Mouse (Mus musculus) heart, adult 9 months (tissue): ENCODE data around the gene Aipl1.
A peak's percentile ranks its signal among the peaks of the same experiment; 100 is the strongest.

Source experiments
- DNase-seq, 2 experiments: peaks; one replicate each; pipeline ENCODE4 v3.0.0; 2022; ENCODE audit warnings: low spot score in 2 of 2

Aipl1 gene

GRCm38 (mm10) chr11:72050168-72050894 is 13.0 kb upstream of the Aipl1 start:
- DNase-seq = no peak

GRCm38 (mm10) chr11:72049171-72049759 is 12.0 kb upstream of the Aipl1 start:
- DNase-seq = no peak

GRCm38 (mm10) chr11:72048730-72049129 is 11.4 kb upstream of the Aipl1 start:
- no peak for DNase-seq

- no peak for DNase-seq
Observed at GRCm38 (mm10) chr11:72044231-72044630, 6.9 kb upstream of the Aipl1 start.

GRCm38 (mm10) chr11:72042631-72043030 is 5.3 kb upstream of the Aipl1 start:
- no peak for DNase-seq

- peak; percentile 78 to 91 for DNase-seq
Observed at GRCm38 (mm10) chr11:72041768-72042607, 4.7 kb upstream of the Aipl1 start, which contains the start of gene Pimreg. TSS of gene Pimreg (plus strand) at chr11:72042032.

GRCm38 (mm10) chr11:72041290-72041767 is 4.0 kb upstream of the Aipl1 start:
- no peak for DNase-seq

GRCm38 (mm10) chr11:72039599-72040386 is 2.5 kb upstream of the Aipl1 start:
- DNase-seq = no peak

- DNase-seq = peak; percentile 23 to 50
Observed at GRCm38 (mm10) chr11:72037996-72038395, 687 bp upstream of the Aipl1 start.

GRCm38 (mm10) chr11:72032589-72032988 is 4.7 kb downstream of the Aipl1 start:
- DNase-seq = no peak

- no peak for DNase-seq
Observed at GRCm38 (mm10) chr11:72032091-72032490, 5.2 kb downstream of the Aipl1 start.

- no peak for DNase-seq
Observed at GRCm38 (mm10) chr11:72031353-72031752, 6.0 kb downstream of the Aipl1 start.

- DNase-seq = no peak
Observed at GRCm38 (mm10) chr11:72029143-72029542, 8.2 kb downstream of the Aipl1 start.

- DNase-seq = no peak
Observed at GRCm38 (mm10) chr11:72027836-72028235, 9.5 kb downstream of the Aipl1 start.

GRCm38 (mm10) chr11:72026516-72026915 is 10.8 kb downstream of the Aipl1 start:
- DNase-seq = no peak

- no peak for DNase-seq
Observed at GRCm38 (mm10) chr11:72025843-72026242, 11.5 kb downstream of the Aipl1 start.

- DNase-seq = peak; percentile 38 to 40
Observed at GRCm38 (mm10) chr11:72024193-72024781, 13.0 kb downstream of the Aipl1 start.

GRCm38 (mm10) chr11:72023581-72023980 is 13.7 kb downstream of the Aipl1 start:
- DNase-seq = no peak

GRCm38 (mm10) chr11:72022827-72023226 is 14.5 kb downstream of the Aipl1 start:
- no peak for DNase-seq

GRCm38 (mm10) chr11:72021015-72021414 is 16.3 kb downstream of the Aipl1 start:
- DNase-seq = no peak

GRCm38 (mm10) chr11:72017253-72017601 is 20.1 kb downstream of the Aipl1 start:
- DNase-seq = no peak
